Mouse (Mus musculus) right cerebral cortex, adult 18-20 months (tissue): Measurements from ENCODE around the gene Arhgef15.
"Not testable (repeated sequence)": the region's sequence is repeated elsewhere in the genome, so short reads cannot be mapped to it uniquely, and the experiment has no call there.

Experiments
- DNase-seq: peaks from one replicate; pipeline ENCODE4 v3.0.0; 2022; ENCODE audit warnings: mixed read lengths

Arhgef15 gene

GRCm38 (mm10) chr11:68965050-68965449 lies 7.8 kb upstream of the Arhgef15 start:
- no peak for DNase-seq

GRCm38 (mm10) chr11:68963405-68963804 lies 6.1 kb upstream of the Arhgef15 start:
- DNase-seq: no peak

GRCm38 (mm10) chr11:68962159-68962558 lies 4.9 kb upstream of the Arhgef15 start:
- DNase-seq: not testable (repeated sequence)

- DNase-seq: no peak
These were observed 4.3 kb upstream of the Arhgef15 start for GRCm38 (mm10) chr11:68961596-68961995.

- no peak for DNase-seq
These were observed 691 bp upstream of the Arhgef15 start for GRCm38 (mm10) chr11:68957971-68958370.

- no peak for DNase-seq
These were observed 583 bp downstream of the Arhgef15 start for GRCm38 (mm10) chr11:68956697-68957096.

- DNase-seq: no peak
These were observed 1.2 kb downstream of the Arhgef15 start for GRCm38 (mm10) chr11:68956107-68956506.

GRCm38 (mm10) chr11:68955473-68955872 lies 1.8 kb downstream of the Arhgef15 start:
- DNase-seq: no peak

- DNase-seq: no peak
These were observed 2.9 kb downstream of the Arhgef15 start for GRCm38 (mm10) chr11:68954408-68954807.

GRCm38 (mm10) chr11:68953903-68954302 lies 3.4 kb downstream of the Arhgef15 start:
- no peak for DNase-seq

GRCm38 (mm10) chr11:68947542-68947993 lies 9.7 kb downstream of the Arhgef15 start:
- peak; percentile 46 for DNase-seq

- peak; percentile 77 for DNase-seq
These were observed 10.4 kb downstream of the Arhgef15 start for GRCm38 (mm10) chr11:68946806-68947440.

GRCm38 (mm10) chr11:68946001-68946400 lies 11.3 kb downstream of the Arhgef15 start:
- DNase-seq: no peak

- no peak for DNase-seq
These were observed 12.0 kb downstream of the Arhgef15 start for GRCm38 (mm10) chr11:68945245-68945644.

- no peak for DNase-seq
These were observed 14.5 kb downstream of the Arhgef15 start for GRCm38 (mm10) chr11:68942731-68943130.

GRCm38 (mm10) chr11:68940516-68940915 lies 16.8 kb downstream of the Arhgef15 start:
- no peak for DNase-seq

GRCm38 (mm10) chr11:68939451-68940304 lies 17.6 kb downstream of the Arhgef15 start:
- peak; percentile 94 for DNase-seq

- DNase-seq: not testable (repeated sequence)
These were observed 20.3 kb downstream of the Arhgef15 start for GRCm38 (mm10) chr11:68936951-68937350.

- no peak for DNase-seq
These were observed 23.3 kb downstream of the Arhgef15 start for GRCm38 (mm10) chr11:68933885-68934507.

GRCm38 (mm10) chr11:68929947-68930346 lies 27.3 kb downstream of the Arhgef15 start:
- no peak for DNase-seq

GRCm38 (mm10) chr11:68926981-68927380 lies 30.3 kb downstream of the Arhgef15 start, which contains the start of gene Odf4:
Odf4 (minus strand) TSS chr11:68927081.
- no peak for DNase-seq

GRCm38 (mm10) chr11:68924749-68925148 lies 32.5 kb downstream of the Arhgef15 start:
- DNase-seq: no peak

GRCm38 (mm10) chr11:68923191-68923590 lies 34.1 kb downstream of the Arhgef15 start:
- no peak for DNase-seq
